Mouse (Mus musculus): Measurements from ENCODE around the gene Aspscr1.

- TF ChIP-seq CTCF (IDR thresholded peaks at IDR 0.05; ENCODE audit: borderline replicate concordance, extremely low read depth, insufficient read depth, insufficient read length) (no peak), POLR2A (IDR thresholded peaks at IDR 0.05; ENCODE audit: borderline replicate concordance, extremely low read depth, insufficient read depth, insufficient read length, poor library complexity, severe bottlenecking) (no peak)
These were observed 50.7 kb downstream of the Aspscr1 start for GRCm38 (mm10) chr11:120723509-120723908.

All from brain, embryonic 14.5 days (tissue).